Mouse (Mus musculus): ENCODE results near the gene Chmp6.

The Chmp6 gene

DNA sequence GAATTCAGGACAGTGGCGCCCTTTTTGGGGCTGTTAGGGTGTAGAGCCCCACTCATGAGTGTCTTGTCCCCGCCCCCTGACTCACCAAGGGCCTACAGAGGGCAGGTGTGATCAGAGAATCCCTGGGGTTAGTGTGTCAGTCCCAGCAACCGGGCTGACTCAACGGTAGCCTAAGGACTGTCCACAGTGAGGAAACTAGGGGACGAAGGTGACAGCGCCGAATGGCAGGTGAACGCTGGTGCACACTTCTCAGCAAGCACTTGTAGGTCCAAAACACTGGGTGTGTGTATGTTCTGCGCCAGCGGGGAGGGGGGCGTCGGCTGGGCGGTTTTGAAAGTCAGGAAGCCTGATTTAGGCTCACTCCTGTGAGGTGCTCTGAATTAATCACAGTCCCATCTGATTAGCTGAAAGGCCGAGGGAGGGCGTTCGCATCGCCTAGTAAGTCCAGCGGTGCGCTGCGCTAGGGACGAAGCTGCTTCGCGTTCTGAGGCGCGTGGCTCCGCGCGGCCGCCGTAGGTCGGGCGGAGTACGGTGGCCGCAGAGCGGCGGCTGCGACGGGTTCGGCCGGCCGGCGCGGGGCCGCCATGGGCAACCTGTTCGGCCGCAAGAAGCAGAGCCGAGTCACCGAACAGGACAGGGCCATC is at the start of gene Chmp6:
Gene Chmp6 (plus strand): TSS at position 151 of the 644 bp plus-strand sequence.
- in situ Hi-C loops (cut with MboI, MseI): no loop called here

DNA sequence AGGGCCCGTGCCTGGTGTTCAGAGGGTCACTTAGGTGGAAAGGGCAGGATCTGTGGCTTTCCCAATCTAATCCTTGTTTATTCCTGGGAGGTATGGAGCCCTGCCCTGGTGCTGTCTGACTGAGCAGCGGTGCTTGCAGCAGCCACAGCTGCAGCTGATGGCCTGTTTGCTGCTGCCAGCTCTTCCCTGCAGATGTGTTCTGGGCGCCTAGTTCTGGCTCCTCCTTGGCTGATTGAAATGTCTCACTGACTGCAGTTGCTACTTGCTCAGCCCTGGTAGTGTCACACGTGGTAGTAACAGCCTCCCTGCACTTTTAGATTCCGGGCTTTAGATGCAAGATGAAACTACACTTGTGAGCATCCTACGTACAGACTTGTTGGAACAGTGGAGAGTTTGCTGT is 46.4 kb upstream of the Chmp6 start:
- in situ Hi-C loops (cut with MboI, MseI): no loop called here

DNA sequence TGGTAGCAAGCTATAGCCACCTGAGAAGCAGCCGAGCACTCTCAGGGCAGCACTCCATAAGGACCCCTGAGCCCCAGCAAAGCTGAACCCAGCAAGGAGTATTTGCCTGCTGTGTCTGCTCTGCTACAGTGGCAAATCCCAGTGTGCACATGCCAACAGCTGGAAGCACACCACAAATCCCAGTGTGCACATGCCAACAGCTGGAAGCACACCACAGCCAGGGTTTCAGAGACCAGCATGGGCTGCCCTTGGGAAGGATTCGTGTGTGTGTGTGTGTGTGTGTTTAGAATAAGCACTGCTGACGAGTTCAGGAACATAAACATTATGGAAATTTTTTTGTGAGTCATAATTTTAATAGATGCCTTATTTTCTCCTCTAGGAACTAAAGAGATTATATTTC is 45.1 kb upstream of the Chmp6 start:
- in situ Hi-C loops (cut with MboI, MseI): no loop called here

DNA sequence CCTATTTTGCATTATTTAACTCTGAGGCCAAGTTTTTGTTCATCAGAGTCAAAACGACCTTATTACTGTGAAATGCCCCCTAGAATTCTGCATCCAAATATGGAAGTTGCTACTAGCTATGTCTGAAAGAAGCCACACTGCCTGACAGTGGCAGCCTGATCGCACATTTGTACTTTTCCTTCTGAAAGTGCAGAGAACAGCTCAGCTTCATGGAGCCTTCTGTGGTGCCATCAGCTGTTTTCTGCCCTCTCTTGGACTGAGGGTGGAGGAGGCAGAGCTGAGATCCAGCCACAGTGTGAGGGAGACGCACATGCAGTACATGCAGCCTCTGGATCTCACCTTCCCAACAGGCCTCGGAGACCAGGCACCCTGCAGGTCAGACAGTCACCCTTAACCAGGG is 44.7 kb upstream of the Chmp6 start:
- in situ Hi-C loops (cut with MboI, MseI): no loop called here

DNA sequence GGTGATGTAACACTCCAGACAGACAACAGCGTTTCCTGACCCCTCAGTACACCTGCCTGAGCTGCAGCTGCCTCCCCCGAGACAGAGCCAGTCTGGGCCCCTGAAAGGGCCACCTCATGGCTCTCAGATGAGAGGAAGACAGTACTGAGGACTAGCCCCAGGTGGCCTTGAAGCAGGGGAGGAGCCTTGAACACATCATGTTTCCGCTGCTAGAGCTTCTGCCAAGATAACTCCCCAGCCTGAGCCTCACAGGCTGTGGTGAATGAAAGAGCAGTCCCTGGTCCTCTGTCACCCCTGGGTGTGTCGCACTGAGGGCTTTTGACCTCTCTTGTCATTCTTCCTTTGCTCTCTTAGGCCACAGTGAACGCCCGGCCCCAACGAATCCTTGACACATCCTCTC is 42.1 kb upstream of the Chmp6 start:
- in situ Hi-C loops (cut with MboI, MseI): no loop called here

DNA sequence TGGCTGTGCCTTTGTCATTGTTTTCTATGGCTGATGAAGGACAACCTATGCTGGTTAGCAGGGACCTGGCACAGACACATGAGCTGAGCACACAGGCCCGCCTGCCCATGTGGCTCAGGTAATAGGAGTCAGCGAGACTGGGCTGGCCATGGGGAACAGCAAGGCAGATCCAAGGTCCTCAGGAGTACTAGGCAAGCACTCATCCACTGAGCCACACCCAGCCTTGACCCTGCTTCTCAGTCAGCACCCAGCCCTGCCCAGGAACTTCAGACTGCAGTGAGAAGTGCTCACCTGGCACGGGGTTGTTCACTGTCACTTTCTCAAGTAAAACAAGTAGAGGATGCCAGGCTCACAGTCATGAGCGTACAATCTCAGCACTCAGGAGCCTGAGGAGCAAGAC is 39.6 kb upstream of the Chmp6 start:
- in situ Hi-C loops (cut with MboI, MseI): no loop called here

DNA sequence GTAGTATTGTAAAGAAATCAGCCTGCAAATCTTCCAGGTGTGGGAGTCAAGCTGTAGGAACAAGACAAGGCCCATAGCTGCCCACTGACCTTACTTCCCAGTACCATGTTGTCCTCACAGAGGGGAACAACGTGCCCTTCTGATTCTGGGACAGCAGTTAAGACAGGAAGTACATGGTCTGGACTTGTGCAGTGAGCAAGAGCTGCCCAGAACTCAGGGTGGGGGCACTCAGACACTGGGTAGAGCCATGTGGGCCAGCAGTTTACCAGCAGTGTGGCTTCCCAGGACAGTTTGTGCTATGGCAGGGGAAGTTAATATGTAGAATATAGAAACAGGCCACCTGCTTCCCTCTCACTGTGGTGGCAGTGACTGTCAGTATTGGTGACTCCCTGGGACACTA is 38.4 kb upstream of the Chmp6 start:
- in situ Hi-C loops (cut with MboI, MseI): no loop called here

DNA sequence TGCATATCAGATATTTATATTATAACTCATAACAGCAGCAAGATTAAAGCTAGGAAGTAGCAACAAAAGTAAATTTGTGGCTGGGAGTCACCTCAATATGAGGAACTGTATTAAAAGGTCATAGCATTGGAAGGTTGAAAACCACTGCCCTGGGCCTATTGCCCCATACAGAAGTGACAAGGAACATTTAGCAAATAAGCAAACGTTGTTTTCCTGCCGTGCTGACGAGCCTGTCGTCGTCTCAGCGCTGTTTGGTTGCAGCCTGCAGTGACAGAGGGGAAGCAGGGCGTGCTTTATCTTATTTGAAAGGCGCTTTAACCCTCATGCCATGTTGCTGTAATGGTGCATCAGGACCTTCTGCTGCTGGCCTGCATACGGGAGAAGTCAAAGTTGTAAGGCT is 37.6 kb upstream of the Chmp6 start:
- in situ Hi-C loops (cut with MboI, MseI): no loop called here

DNA sequence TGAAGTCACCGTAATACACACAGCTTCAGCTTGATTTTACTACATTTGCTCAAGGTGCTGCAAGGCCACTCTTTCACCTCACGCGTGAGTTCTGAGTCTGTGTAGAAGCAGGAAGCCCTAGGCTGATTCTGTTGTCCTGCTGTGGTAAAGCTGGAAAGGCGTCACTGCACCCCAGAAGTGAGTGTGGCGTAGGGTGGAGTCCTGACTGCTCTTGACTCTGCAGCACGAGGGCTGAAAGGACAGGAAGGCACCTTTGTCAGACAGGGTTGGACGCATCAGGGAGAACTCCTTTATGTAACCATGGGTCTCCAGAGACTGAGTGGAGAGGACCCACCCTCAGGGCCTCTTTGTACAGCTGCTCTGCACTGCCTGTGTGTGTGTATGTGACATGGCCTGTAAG is 36.1 kb upstream of the Chmp6 start:
- in situ Hi-C loops (cut with MboI, MseI): no loop called here

DNA sequence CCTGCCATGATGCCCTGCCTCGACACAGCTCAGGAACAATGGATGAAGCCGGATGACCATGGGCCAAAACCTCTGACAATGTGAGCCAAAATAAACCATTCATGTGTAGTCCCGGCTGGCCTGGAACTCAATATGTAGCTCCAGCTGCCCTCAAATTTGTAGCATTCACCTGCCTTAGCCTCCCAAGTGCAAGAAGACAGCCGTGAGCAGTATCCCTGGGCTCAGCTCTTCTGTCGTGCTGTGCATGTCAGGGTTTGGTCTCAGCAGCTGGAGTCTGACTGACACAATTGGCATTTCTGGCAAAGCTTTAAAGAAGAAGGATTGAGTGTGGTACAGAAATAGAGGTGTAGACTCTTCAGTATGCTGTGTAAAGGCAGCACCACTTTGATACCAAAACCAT is 33.7 kb upstream of the Chmp6 start:
- in situ Hi-C loops (cut with MboI, MseI): no loop called here

DNA sequence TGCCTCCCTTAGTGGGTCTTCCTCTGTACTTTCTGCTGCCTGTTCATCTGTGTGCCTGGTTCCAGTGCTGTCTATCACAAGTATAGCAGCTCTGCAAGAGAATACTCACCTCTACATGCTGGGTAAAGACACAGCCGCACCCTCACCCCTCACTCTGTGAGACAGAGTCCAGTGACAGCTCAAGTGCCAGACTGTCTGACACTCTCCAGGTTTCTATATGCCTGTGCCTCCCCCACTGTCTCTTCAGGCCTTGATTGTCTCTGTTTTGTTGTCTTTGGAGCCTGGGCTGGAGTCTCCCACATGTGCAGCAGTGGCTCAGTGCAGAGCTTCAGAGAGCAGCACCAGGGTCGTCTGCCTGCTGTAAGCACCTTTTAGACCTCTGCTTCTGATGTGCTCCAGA is 29.6 kb upstream of the Chmp6 start:
- in situ Hi-C loops (cut with MboI, MseI): no loop called here

DNA sequence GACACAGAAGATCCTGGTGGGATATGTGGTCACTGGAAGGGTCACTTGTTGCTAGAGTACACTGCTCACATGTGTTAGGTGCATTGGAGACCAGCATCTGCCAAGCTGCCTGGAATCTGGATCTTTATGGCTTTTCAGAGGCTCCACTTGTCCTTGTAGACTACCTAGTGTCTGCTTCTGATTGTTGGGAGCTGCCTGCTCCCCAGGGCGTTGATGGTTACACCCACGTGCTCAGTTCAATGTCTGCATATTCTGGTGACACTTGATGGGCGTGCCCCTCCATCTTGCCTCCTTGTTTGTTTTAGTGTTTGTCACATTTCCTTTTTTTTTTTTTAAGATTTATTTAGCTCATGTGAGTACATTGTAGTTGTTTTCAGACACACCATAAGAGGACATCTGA is 23.3 kb upstream of the Chmp6 start:
- in situ Hi-C loops (cut with MboI, MseI): no loop called here

DNA sequence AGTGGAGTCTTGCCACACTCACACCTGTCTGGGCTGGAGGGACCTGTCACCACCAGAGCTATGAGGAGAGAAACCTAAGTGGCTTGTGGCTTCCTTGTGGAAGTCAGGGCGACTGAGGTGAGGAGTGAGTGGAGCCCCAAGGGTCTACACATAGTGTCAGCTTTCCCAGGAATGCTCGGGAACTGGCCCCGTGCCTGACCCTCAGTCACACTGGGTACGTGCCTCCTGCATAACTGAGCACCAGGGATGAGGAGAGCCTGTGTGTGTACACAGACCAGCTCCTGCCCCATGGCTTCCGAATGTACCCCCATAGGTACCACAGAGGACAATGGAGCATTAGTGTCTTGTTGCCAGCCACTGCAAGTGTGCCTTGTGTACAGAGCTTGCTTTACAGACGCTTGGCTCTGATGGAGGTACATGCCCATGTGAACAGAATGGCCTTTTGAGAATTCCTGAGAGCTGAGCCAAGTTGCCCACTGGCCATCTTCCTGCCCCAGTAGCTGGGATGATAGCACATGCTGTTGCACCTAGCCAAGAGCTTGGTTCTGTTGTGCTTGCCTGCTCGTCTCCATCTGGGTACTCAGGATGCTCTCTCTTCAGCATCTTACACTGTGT is 21.5 kb upstream of the Chmp6 start:
- in situ Hi-C loops (cut with MboI, MseI): no loop called here

DNA sequence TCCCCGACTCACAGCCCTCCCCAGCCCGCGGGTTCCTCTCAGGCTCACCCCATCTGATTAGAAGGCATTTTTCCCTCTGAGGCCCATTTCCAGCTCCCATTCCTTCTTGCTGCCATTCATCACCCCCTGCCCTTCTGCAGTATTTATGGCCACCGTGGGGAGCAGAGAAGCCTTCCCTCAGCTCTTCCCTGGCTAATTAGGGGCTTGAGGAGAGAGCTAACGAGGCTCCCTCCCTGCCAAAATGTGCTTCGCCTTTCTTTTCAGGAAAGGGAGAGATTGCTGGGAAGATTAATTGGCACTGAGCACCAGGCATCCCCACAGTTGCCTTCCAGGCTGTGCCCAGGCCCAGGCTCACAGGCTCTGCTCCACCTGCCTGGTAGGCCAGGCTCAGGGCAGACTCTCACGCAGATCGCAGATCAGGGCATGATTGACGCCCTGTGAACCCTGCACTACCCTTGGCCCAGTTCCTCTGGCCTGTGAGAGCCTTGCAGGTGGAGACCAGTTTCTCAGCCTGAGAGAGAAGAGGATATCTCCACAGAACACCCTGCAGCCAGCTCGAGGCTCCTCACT is 19.5 kb upstream of the Chmp6 start:
- in situ Hi-C loops (cut with MboI, MseI): no loop called here

DNA sequence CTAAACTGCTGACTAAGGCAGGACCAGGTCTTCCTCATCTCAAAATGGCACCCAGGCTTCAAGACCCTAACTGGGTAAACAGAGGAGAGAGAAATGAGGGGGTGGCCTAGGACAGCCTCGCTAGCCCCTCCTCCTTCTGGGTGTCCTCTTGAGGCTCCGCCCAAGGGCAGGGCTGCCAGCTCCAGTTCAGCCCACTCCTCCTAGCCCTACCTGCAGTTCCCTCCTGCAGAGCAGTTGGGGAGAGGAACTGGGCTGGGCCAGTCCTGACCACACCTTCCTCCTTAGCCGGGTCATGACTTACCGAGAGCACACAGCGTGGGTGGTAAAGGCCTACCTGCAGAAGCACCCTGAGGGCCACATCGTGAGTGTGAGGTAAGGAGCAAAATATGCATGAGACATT is 18.6 kb upstream of the Chmp6 start:
- in situ Hi-C loops (cut with MboI, MseI): loop anchor here (5.0 kb wide), 1 partner anchor 392 kb away; no protein-coding TSS in a partner anchor

DNA sequence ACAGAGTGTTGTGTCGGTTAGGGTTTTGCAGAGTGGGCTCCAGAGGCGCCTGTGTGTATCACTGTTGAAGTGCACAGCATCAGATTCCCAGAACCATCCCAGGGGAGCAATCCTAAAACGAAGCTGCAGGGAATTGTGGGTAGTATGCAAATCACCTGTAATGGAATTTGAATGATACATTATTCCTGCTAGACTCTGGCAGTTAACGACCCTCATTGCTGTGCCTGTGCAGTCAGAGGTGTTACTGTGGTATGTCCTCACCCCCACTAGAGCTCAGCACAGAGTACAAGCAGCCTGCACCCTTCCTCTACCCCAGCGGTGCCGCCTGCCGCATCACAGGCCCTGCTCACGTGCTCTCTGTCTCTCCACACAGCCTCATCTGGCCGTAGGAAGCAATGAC is 16.2 kb upstream of the Chmp6 start:
- in situ Hi-C loops (cut with MboI, MseI): loop anchor here (5.0 kb wide), 1 partner anchor 395 kb away; no protein-coding TSS in a partner anchor

DNA sequence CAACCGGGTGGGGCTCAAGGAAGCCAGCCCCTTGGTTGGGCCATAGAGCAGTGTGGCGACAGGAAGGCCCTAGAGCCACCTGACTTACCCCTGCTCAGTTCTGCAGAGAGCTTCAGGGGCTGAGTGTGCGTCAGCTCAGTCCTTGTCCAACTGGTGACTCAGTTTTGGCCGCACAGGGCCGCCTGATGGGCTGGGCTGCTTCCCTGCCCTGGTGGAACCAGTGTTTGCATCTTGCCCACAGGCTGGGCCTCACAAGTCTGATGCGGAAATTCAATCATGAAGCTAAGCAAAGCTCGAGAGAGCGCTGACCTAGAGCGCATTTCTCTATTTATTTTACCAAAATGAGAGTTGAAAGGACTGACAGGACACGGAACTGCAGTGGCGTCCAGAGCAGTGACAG is 14.3 kb upstream of the Chmp6 start:
- in situ Hi-C loops (cut with MboI, MseI): loop anchor here (5.0 kb wide), 1 partner anchor 397 kb away; no protein-coding TSS in a partner anchor

DNA sequence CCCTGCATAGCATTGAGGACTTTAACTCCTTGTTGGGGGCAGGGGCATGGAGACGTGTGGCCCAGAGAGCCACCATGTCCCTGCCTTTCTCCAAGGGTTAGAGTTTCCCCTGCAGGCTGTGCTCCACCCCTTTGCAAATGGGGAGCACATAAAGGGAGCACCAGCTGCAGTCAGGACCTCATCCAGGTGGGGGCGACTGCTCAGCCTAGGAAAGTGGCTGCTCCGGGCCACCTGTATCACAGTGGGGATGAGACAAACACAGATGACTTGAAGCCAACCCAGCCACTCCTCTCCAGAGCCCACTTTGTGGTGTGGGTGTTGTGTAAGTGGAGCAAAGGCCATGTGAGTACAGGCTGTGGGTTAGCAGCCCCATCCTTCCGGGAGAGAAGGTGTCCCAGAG is 12.1 kb upstream of the Chmp6 start:
- in situ Hi-C loops (cut with MboI, MseI): no loop called here

DNA sequence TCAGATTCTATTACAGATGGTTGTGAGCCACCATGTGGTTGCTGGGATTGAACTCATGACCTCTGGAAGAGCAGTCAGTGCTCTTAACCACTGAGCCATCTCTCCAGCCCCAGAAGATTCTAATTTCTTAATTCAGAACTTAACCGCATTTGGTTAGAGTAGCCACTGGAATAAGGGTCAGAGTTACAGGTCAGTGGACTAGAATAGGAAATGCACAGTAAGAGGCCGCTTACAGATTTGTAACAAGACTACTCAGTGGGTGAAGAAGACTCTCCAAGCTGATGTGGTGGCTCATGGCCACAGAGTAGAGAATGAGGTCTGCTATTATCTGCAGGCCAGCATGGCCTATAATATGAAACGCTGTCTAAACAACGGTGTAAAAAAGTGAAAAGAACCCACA is 10.3 kb upstream of the Chmp6 start:
- in situ Hi-C loops (cut with MboI, MseI): no loop called here

DNA sequence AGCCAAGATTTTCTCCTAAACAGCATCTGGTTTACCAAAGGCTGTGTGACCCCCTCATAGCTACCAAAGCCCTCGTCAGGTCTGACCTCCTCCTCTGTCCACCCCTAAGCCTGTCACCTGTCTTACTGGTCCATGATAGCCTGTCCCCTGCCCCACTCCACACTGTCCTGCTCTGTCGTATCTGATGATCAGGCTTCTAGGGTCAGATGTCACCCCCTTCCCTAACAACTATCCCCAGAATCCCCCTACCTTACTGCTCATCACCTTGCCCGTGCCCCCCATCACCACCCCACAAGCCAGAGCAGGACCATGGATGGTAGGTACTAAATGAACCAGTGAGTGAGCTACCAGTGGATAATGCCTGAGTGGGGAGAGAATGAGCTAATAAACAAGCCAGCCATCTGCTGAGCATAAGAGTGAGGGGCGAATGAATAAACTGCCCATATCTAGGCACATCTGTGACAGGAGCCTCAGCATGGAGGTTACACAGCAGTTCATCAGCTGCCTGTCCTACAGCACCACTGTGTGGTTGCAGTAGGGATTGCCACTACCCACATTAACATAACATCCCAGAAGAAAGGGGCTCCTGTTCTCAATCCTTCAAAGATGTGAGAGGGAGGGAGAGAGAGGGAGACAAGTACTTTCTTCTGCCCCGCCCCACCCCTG is 8.5 kb upstream of the Chmp6 start:
- in situ Hi-C loops (cut with MboI, MseI): no loop called here

DNA sequence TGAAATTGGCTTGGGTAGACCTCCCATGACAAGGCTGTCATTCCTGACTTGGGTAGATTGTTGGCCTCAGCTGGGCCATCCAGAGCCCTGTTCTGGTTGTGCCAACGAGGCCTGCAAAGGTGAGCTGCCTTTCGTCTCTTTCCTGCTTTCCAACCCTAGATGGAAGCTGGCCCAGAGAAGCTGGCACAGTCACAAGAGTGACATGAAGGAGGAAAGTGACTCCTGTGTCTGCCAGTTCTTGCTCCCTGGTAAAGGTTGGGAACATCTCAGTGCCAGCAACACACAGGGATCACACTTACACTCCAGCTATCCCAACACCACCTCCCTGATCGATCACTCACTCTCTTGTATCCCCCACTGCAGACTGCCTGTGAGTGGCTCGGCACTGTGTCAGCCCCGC is 7.4 kb upstream of the Chmp6 start:
- in situ Hi-C loops (cut with MboI, MseI): no loop called here

DNA sequence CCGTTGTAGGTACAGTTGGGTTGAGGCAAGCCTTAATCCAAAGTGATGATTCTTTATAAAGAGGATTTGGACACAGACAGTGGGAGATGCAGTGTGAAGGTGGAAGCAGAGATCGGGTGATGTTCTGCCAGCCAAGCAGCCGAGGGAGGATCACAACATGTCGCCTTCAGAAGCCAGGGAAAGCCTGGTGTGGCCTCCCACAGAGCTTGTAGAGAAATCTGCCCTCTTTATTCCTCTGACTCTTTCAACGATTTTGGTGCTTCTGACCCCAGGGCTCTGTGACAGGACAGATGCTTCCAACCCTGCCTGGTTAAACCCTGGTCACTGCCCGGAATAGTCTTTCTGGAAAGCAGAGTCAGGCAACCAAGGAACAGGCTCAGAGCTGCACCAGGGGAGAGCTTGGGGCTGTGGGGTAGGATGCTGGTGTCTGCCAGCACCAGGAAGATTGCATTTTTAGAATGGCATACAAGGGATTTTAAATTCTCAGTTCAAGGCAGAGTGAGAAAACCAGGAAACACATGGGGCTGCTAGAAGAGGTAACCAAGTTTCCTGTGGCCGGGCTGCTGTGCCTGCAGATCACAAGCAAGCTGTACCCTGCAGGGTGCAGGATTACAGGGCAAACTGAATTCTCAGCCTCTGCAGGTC is 6.1 kb upstream of the Chmp6 start:
- in situ Hi-C loops (cut with MboI, MseI): no loop called here

All from T-helper 2 cell (primary cell).